Comparison of ENCODE assay signal across 24 mouse cellular contexts in genomic region chr10:67747461-67747860, GRCm38 (mm10).
DNase-seq lines count a peak whose midpoint lies in the region; ATAC-seq and TF ChIP-seq lines count a peak whose summit lies in the region.
"Had no signal": no experiment of that assay in that cellular context is flagged by ENCODE, and none has a peak within 500 bp of the region (broad histone marks: within the 10 kb centered on the region; RNA-seq: fewer than 3 reads in every experiment).

No protein-coding gene starts in this region.

- H3K4me1 ChIP-seq in kidney, adult 2 months (ENCODE audit: control insufficient read depth, insufficient read depth, low read length) = no peaks in the 10 kb centered on the region
- H3K4me1 ChIP-seq: forebrain, embryonic 13.5 days; limb, embryonic 13.5 days; liver, embryonic 12.5 days; stomach, embryonic 15.5 days had no signal

- H3K36me3 ChIP-seq in kidney, adult 2 months (ENCODE audit: control insufficient read depth, insufficient read depth, low read length) = no peaks in the 10 kb centered on the region
- H3K36me3 ChIP-seq: embryonic facial prominence, embryonic 15.5 days; hindbrain, embryonic 12.5 days; limb, embryonic 13.5 days; liver, embryonic 12.5 days; stomach, embryonic 15.5 days had no signal

- no peak overlapping the region for H3K4me3 ChIP-seq in kidney, adult 2 months (ENCODE audit: insufficient read depth, low read depth, low read length)
- H3K4me3 ChIP-seq: embryonic facial prominence, embryonic 15.5 days; forebrain, embryonic 13.5 days; gastrocnemius, adult 2 months; hindbrain, embryonic 12.5 days; limb, embryonic 13.5 days; liver, embryonic 12.5 days; myocyte; stomach, embryonic 15.5 days had no signal

- no peak for TF ChIP-seq POLR2A in kidney, adult 2 months (IDR thresholded peaks at IDR 0.05; ENCODE audit: low read depth, low read length)

- whole genome bisulfite sequencing in kidney, adult 2 months = 60% methylated on average over 3 of the region's 3 CpGs

- peak; percentile 27 for DNase-seq in kidney, adult 2 months
- no peak for DNase-seq in kidney, postnatal 36 days
- peak; percentile 2 for DNase-seq in Muller cell, postnatal 12 days (ENCODE audit: inconsistent ontology term)
- peak; percentile 64 for DNase-seq in embryo, embryonic 10.5 days (ENCODE audit: low spot score)
- DNase-seq in fibroblast of lung, adult 2 months (ENCODE audit: low read depth) = peak; percentile 79
- DNase-seq in neural tube, embryonic 10.5 days (ENCODE audit: extremely low spot score, low spot score) = no peak
- DNase-seq: cerebellum, adult 11 months; cerebellum, adult 9-11 months; gastrocnemius, adult 2 months; kidney, adult 8-10 months; kidney, postnatal 25 days; layer of hippocampus, postnatal 36 days; lung, adult 18-20 months; lung, postnatal 14 days; thymus, postnatal 36 days had no signal

- H3K27me3 ChIP-seq in kidney, adult 2 months (replicated peaks; ENCODE audit: control insufficient read depth, insufficient read depth, low read length) = no peaks in the 10 kb centered on the region
- H3K27me3 ChIP-seq: embryonic facial prominence, embryonic 15.5 days; forebrain, embryonic 13.5 days; hindbrain, embryonic 12.5 days; limb, embryonic 13.5 days; liver, embryonic 12.5 days; stomach, embryonic 15.5 days had no signal

- peak overlapping the region; percentile 45; the same call in 1 of the 2 replicates for H3K27ac ChIP-seq in kidney, adult 2 months (ENCODE audit: insufficient read depth, low read depth, low read length)
- H3K27ac ChIP-seq: embryonic facial prominence, embryonic 15.5 days; forebrain, embryonic 13.5 days; gastrocnemius, adult 2 months; hindbrain, embryonic 12.5 days; limb, embryonic 13.5 days; liver, embryonic 12.5 days; stomach, embryonic 15.5 days had no signal

- TF ChIP-seq CTCF in kidney, adult 2 months (conservative IDR thresholded peaks at IDR 0.05; ENCODE audit: insufficient read depth, insufficient read length, low read depth, low read length) = no peak

- ATAC-seq in erythroblast, adult 5-6 weeks (replicated peaks; ENCODE audit: low FRiP score, poor library complexity, severe bottlenecking) = no peak
- ATAC-seq: forebrain, embryonic 13.5 days; liver, embryonic 12.5 days; midbrain, embryonic 16.5 days had no signal

Comparison
In these comparisons a context has a peak if more than half of its experiments do, and no peak if none do; other contexts are left out.
1. DNase-seq: peak in kidney, adult 2 months (single experiment), Muller cell, postnatal 12 days (single experiment), embryo, embryonic 10.5 days (single experiment) and fibroblast of lung, adult 2 months (single experiment); none in kidney, postnatal 36 days (0 of 2) and neural tube, embryonic 10.5 days (single experiment).